Mouse (Mus musculus): ENCODE results near the gene Syk. TPM values are rescaled to one million over a fixed set of nuclear protein-coding genes. Genes with fewer than 3 reads are reported as not detected.

Syk gene
- polyA plus RNA-seq, 1 experiment from 2014 or later = 10.0 TPM

- no peaks in the 10 kb centered on the region for H3K4me1 ChIP-seq (ENCODE audit: control insufficient read depth, insufficient read depth, low read length)
- H3K9me3 ChIP-seq (ENCODE audit: control insufficient read depth, low read length) = no peaks in the 10 kb centered on the region; the same call in 1 of the 2 replicates
- no peak overlapping the region for H3K27ac ChIP-seq (ENCODE audit: low read depth, low read length)
- no peak overlapping the region for H3K4me3 ChIP-seq (ENCODE audit: low read length)
- ATAC-seq (ENCODE audit: low FRiP score, low TSS enrichment) = no peak
- 61% methylated on average over 4 of the region's 4 CpGs for WGBS
- H3K9ac ChIP-seq (ENCODE audit: low read depth, low read length) = no peak overlapping the region
- H3K36me3 ChIP-seq (ENCODE audit: control insufficient read depth, insufficient read depth, low read length) = no peaks in the 10 kb centered on the region
- H3K27me3 ChIP-seq (ENCODE audit: control insufficient read depth, insufficient read depth, low read length) = no peaks in the 10 kb centered on the region
- H3K4me2 ChIP-seq (replicated peaks; ENCODE audit: low read depth, low read length) = no peak overlapping the region
Measured at GRCm38 (mm10) chr13:52602752-52603151, 19.8 kb downstream of the Syk start.

- Histone ChIP-seq H3K27me3 (ENCODE audit: control insufficient read depth, insufficient read depth, low read length) (no peaks in the 10 kb centered on the region), H3K4me3 (ENCODE audit: low read length) (no peak overlapping the region), H3K27ac (ENCODE audit: low read depth, low read length) (no peak overlapping the region), H3K4me2 (replicated peaks; ENCODE audit: low read depth, low read length) (no peak overlapping the region), H3K36me3 (ENCODE audit: control insufficient read depth, insufficient read depth, low read length) (no peaks in the 10 kb centered on the region), H3K9ac (ENCODE audit: low read depth, low read length) (no peak overlapping the region), H3K4me1 (ENCODE audit: control insufficient read depth, insufficient read depth, low read length) (no peaks in the 10 kb centered on the region), H3K9me3 (ENCODE audit: control insufficient read depth, low read length) (no peaks in the 10 kb centered on the region; the same call in 1 of the 2 replicates)
- WGBS = 84% methylated on average over 6 of the region's 6 CpGs
- no peak for ATAC-seq (ENCODE audit: low FRiP score, low TSS enrichment)
Measured at GRCm38 (mm10) chr13:52603704-52604349, 20.9 kb downstream of the Syk start.

GRCm38 (mm10) chr13:52605006-52605405 is 22.0 kb downstream of the Syk start:
- H3K36me3 ChIP-seq (ENCODE audit: control insufficient read depth, insufficient read depth, low read length) = no peaks in the 10 kb centered on the region
- WGBS = 86% methylated on average over 3 of the region's 3 CpGs

GRCm38 (mm10) chr13:52605911-52606310 is 22.9 kb downstream of the Syk start:
- 82% methylated on average over 4 of the region's 4 CpGs for WGBS
- Histone ChIP-seq H3K4me3 (ENCODE audit: low read length) (no peak overlapping the region), H3K4me2 (replicated peaks; ENCODE audit: low read depth, low read length) (no peak overlapping the region), H3K9ac (ENCODE audit: low read depth, low read length) (no peak overlapping the region), H3K9me3 (ENCODE audit: control insufficient read depth, low read length) (no peaks in the 10 kb centered on the region; the same call in 1 of the 2 replicates), H3K4me1 (ENCODE audit: control insufficient read depth, insufficient read depth, low read length) (no peaks in the 10 kb centered on the region), H3K27ac (ENCODE audit: low read depth, low read length) (no peak overlapping the region), H3K27me3 (ENCODE audit: control insufficient read depth, insufficient read depth, low read length) (no peaks in the 10 kb centered on the region), H3K36me3 (ENCODE audit: control insufficient read depth, insufficient read depth, low read length) (no peaks in the 10 kb centered on the region)
- no peak for ATAC-seq (ENCODE audit: low FRiP score, low TSS enrichment)

More at GRCm38 (mm10) chr13:52605006-52605405, 22.0 kb downstream of the Syk start:
- ATAC-seq (ENCODE audit: low FRiP score, low TSS enrichment) = no peak
- Histone ChIP-seq H3K4me1 (ENCODE audit: control insufficient read depth, insufficient read depth, low read length) (no peaks in the 10 kb centered on the region), H3K27ac (ENCODE audit: low read depth, low read length) (no peak overlapping the region), H3K4me2 (replicated peaks; ENCODE audit: low read depth, low read length) (no peak overlapping the region), H3K9ac (ENCODE audit: low read depth, low read length) (no peak overlapping the region), H3K9me3 (ENCODE audit: control insufficient read depth, low read length) (no peaks in the 10 kb centered on the region; the same call in 1 of the 2 replicates), H3K27me3 (ENCODE audit: control insufficient read depth, insufficient read depth, low read length) (no peaks in the 10 kb centered on the region), H3K4me3 (ENCODE audit: low read length) (no peak overlapping the region)

- no peaks in the 10 kb centered on the region for H3K36me3 ChIP-seq (ENCODE audit: control insufficient read depth, insufficient read depth, low read length)
- H3K4me1 ChIP-seq (ENCODE audit: control insufficient read depth, insufficient read depth, low read length) = no peaks in the 10 kb centered on the region
- no peak overlapping the region for H3K4me3 ChIP-seq (ENCODE audit: low read length)
- ATAC-seq (ENCODE audit: low FRiP score, low TSS enrichment) = no peak
- no peaks in the 10 kb centered on the region for H3K27me3 ChIP-seq (ENCODE audit: control insufficient read depth, insufficient read depth, low read length)
- no peak overlapping the region for H3K9ac ChIP-seq (ENCODE audit: low read depth, low read length)
- no peak overlapping the region for H3K4me2 ChIP-seq (replicated peaks; ENCODE audit: low read depth, low read length)
- no peaks in the 10 kb centered on the region for H3K9me3 ChIP-seq (ENCODE audit: control insufficient read depth, low read length)
- no peak overlapping the region for H3K27ac ChIP-seq (ENCODE audit: low read depth, low read length)
- WGBS = 75% methylated on average over 3 of the region's 3 CpGs
Measured at GRCm38 (mm10) chr13:52606656-52607275, 23.8 kb downstream of the Syk start.

GRCm38 (mm10) chr13:52607964-52608363 is 25.0 kb downstream of the Syk start:
- WGBS = 91% methylated on average over 1 of the region's 1 CpGs
- no peak for ATAC-seq (ENCODE audit: low FRiP score, low TSS enrichment)
- no peak overlapping the region for H3K27ac ChIP-seq (ENCODE audit: low read depth, low read length)
- no peaks in the 10 kb centered on the region for H3K36me3 ChIP-seq (ENCODE audit: control insufficient read depth, insufficient read depth, low read length)
- H3K4me2 ChIP-seq (replicated peaks; ENCODE audit: low read depth, low read length) = no peak overlapping the region
- H3K9ac ChIP-seq (ENCODE audit: low read depth, low read length) = no peak overlapping the region
- H3K9me3 ChIP-seq (ENCODE audit: control insufficient read depth, low read length) = no peaks in the 10 kb centered on the region
- no peaks in the 10 kb centered on the region for H3K27me3 ChIP-seq (ENCODE audit: control insufficient read depth, insufficient read depth, low read length)
- no peak overlapping the region for H3K4me3 ChIP-seq (ENCODE audit: low read length)
- no peaks in the 10 kb centered on the region for H3K4me1 ChIP-seq (ENCODE audit: control insufficient read depth, insufficient read depth, low read length)

GRCm38 (mm10) chr13:52610463-52610862 is 27.5 kb downstream of the Syk start:
- Histone ChIP-seq H3K4me3 (ENCODE audit: low read length) (no peak overlapping the region), H3K9me3 (ENCODE audit: control insufficient read depth, low read length) (no peaks in the 10 kb centered on the region), H3K4me1 (ENCODE audit: control insufficient read depth, insufficient read depth, low read length) (no peaks in the 10 kb centered on the region), H3K36me3 (ENCODE audit: control insufficient read depth, insufficient read depth, low read length) (no peaks in the 10 kb centered on the region), H3K27ac (ENCODE audit: low read depth, low read length) (no peak overlapping the region), H3K27me3 (ENCODE audit: control insufficient read depth, insufficient read depth, low read length) (no peaks in the 10 kb centered on the region), H3K9ac (ENCODE audit: low read depth, low read length) (no peak overlapping the region), H3K4me2 (replicated peaks; ENCODE audit: low read depth, low read length) (no peak overlapping the region)
- 94% methylated on average over 7 of the region's 7 CpGs for WGBS
- no peak for ATAC-seq (ENCODE audit: low FRiP score, low TSS enrichment)

- WGBS = 76% methylated on average over 3 of the region's 3 CpGs
- ATAC-seq (ENCODE audit: low FRiP score, low TSS enrichment) = no peak
Measured at GRCm38 (mm10) chr13:52613266-52613665, 30.3 kb downstream of the Syk start.

GRCm38 (mm10) chr13:52615085-52615484 is 32.1 kb downstream of the Syk start:
- no peak overlapping the region for H3K4me3 ChIP-seq (ENCODE audit: low read length)
- no peak overlapping the region for H3K4me2 ChIP-seq (replicated peaks; ENCODE audit: low read depth, low read length)
- H3K36me3 ChIP-seq (ENCODE audit: control insufficient read depth, insufficient read depth, low read length) = no peaks in the 10 kb centered on the region
- 83% methylated on average over 4 of the region's 4 CpGs for WGBS
- H3K9ac ChIP-seq (ENCODE audit: low read depth, low read length) = no peak overlapping the region
- ATAC-seq (ENCODE audit: low FRiP score, low TSS enrichment) = no peak
- H3K27me3 ChIP-seq (ENCODE audit: control insufficient read depth, insufficient read depth, low read length) = no peaks in the 10 kb centered on the region
- H3K4me1 ChIP-seq (ENCODE audit: control insufficient read depth, insufficient read depth, low read length) = 0 out of 2 replicates have a peak, but pooled peaks cover 3% of the 10 kb centered on the region
- H3K27ac ChIP-seq (ENCODE audit: low read depth, low read length) = no peak overlapping the region
- H3K9me3 ChIP-seq (ENCODE audit: control insufficient read depth, low read length) = no peaks in the 10 kb centered on the region

More at GRCm38 (mm10) chr13:52613266-52613665, 30.3 kb downstream of the Syk start:
- no peak overlapping the region for H3K4me3 ChIP-seq (ENCODE audit: low read length)
- no peaks in the 10 kb centered on the region for H3K4me1 ChIP-seq (ENCODE audit: control insufficient read depth, insufficient read depth, low read length)
- no peak overlapping the region for H3K4me2 ChIP-seq (replicated peaks; ENCODE audit: low read depth, low read length)
- no peaks in the 10 kb centered on the region for H3K27me3 ChIP-seq (ENCODE audit: control insufficient read depth, insufficient read depth, low read length)
- no peak overlapping the region for H3K9ac ChIP-seq (ENCODE audit: low read depth, low read length)
- no peaks in the 10 kb centered on the region for H3K9me3 ChIP-seq (ENCODE audit: control insufficient read depth, low read length)
- H3K36me3 ChIP-seq (ENCODE audit: control insufficient read depth, insufficient read depth, low read length) = no peaks in the 10 kb centered on the region
- H3K27ac ChIP-seq (ENCODE audit: low read depth, low read length) = no peak overlapping the region

All from kidney, embryonic 14.5 days (tissue).